Mouse (Mus musculus) MEL (cell line): ENCODE data around the gene Dph1. TPM values are rescaled to one million over a fixed set of nuclear protein-coding genes. Genes with fewer than 3 reads are reported as not detected.
A peak's percentile ranks its signal among the peaks of the same experiment; 100 is the strongest.

Experiments
- DNase-seq: peaks from one replicate; pipeline ENCODE4 v3.0.0; 2011; ENCODE audit warnings: low read depth, low spot score
- H3K27ac ChIP-seq: 2 replicates; pipeline ENCODE4 v1.5.1; 2012; ENCODE audit warnings: low read depth, mild to moderate bottlenecking, control low read depth, low read length, moderate library complexity; ENCODE audit not compliant: control insufficient read depth
- H3K27me3 ChIP-seq, 2 experiments: fragments of 150-350 bp in 1 of 2; sonication (generic) in 1 of 2; 2 replicates each; pipeline ENCODE4 v1.6.1; 2012; ENCODE audit warnings: low read length in 2 of 2, mild to moderate bottlenecking in 2 of 2, improper control_type of control experiment in 1 of 2, moderate library complexity in 1 of 2; ENCODE audit not compliant: insufficient read depth in 2 of 2, control insufficient read depth in 1 of 2
- H3K36me3 ChIP-seq, 2 experiments: 2 replicates each; pipeline ENCODE4 v1.6.1; 2012 to 2014; ENCODE audit warnings: low read length in 2 of 2, improper control_type of control experiment in 1 of 2, inconsistent platforms in 1 of 2, mild to moderate bottlenecking in 1 of 2; ENCODE audit not compliant: insufficient read depth in 2 of 2, control insufficient read depth in 1 of 2
- H3K4me1 ChIP-seq, 2 experiments: fragments of 150-350 bp in 1 of 2; sonication (generic) in 1 of 2; 2 replicates each; pipeline ENCODE4 v1.6.1; 2012; ENCODE audit warnings: low read length in 2 of 2, improper control_type of control experiment in 1 of 2, mild to moderate bottlenecking in 1 of 2; ENCODE audit not compliant: insufficient read depth in 2 of 2, control insufficient read depth in 1 of 2
- H3K4me3 ChIP-seq, 2 experiments: fragments of 150-350 bp in 1 of 2; sonication (generic) in 1 of 2; 2 replicates each; pipeline ENCODE4 v1.5.1; 2012; ENCODE audit warnings: low read depth in 2 of 2, low read length in 2 of 2, mild to moderate bottlenecking in 2 of 2, moderate library complexity in 2 of 2, control low read depth in 1 of 2, improper control_type of control experiment in 1 of 2; ENCODE audit not compliant: control insufficient read depth in 1 of 2, insufficient read depth in 1 of 2
- H3K79me2 ChIP-seq: 2 replicates; pipeline ENCODE4 v1.6.1; 2012; ENCODE audit warnings: mild to moderate bottlenecking, low read length, moderate library complexity; ENCODE audit not compliant: control insufficient read depth, poor library complexity, insufficient read depth
- H3K9ac ChIP-seq: 2 replicates; pipeline ENCODE4 v1.6.1; 2012; ENCODE audit warnings: low read depth, mild to moderate bottlenecking, control low read depth, low read length, moderate library complexity; ENCODE audit not compliant: control insufficient read depth, poor library complexity, severe bottlenecking
- H3K9me3 ChIP-seq: fragments of 150-350 bp; sonication (generic); replicated peaks from 2 replicates; pipeline ENCODE4 v1.6.1; 2012; ENCODE audit warnings: mild to moderate bottlenecking, low read length, improper control_type of control experiment, moderate library complexity; ENCODE audit not compliant: insufficient read depth
- BHLHE40 ChIP-seq: IDR thresholded peaks from 2 replicates; pipeline ENCODE4 v1.6.1; 2012; ENCODE audit warnings: low read depth, mild to moderate bottlenecking, inconsistent platforms, low read length, improper control_type of control experiment, borderline replicate concordance
- CHD2 ChIP-seq: IDR thresholded peaks from 2 replicates; pipeline ENCODE4 v1.6.1; 2011; ENCODE audit warnings: low read length, improper control_type of control experiment
- CTCF ChIP-seq, 3 experiments: IDR thresholded peaks in 2 of 3; conservative IDR thresholded peaks in 1 of 3; 2 replicates each; pipeline ENCODE4 v1.5.1; 2011 to 2012; ENCODE audit warnings: low read length in 3 of 3, low read depth in 2 of 3, mild to moderate bottlenecking in 2 of 3, improper control_type of control experiment in 1 of 3, inconsistent platforms in 1 of 3, mixed read lengths in 1 of 3, moderate library complexity in 1 of 3; ENCODE audit not compliant: control insufficient read depth in 1 of 3, insufficient read depth in 1 of 3, poor library complexity in 1 of 3, severe bottlenecking in 1 of 3
- GABPA ChIP-seq: IDR thresholded peaks from 2 replicates; pipeline ENCODE4 v1.6.1; 2012; ENCODE audit warnings: low read depth, mild to moderate bottlenecking, inconsistent platforms, low read length, improper control_type of control experiment, moderate library complexity
- HCFC1 ChIP-seq: IDR thresholded peaks from 2 replicates; pipeline ENCODE4 v1.6.1; 2012; ENCODE audit warnings: low read depth, mild to moderate bottlenecking, inconsistent platforms, low read length, improper control_type of control experiment, moderate library complexity
- MAX ChIP-seq: IDR thresholded peaks from 2 replicates; pipeline ENCODE4 v1.6.1; 2011; ENCODE audit warnings: low read length, improper control_type of control experiment
- MEF2A ChIP-seq: IDR thresholded peaks from 2 replicates; pipeline ENCODE4 v1.6.1; 2014; ENCODE audit warnings: low read depth, mild to moderate bottlenecking, inconsistent platforms, low read length, improper control_type of control experiment; ENCODE audit not compliant: poor library complexity, insufficient replicate concordance, severe bottlenecking; ENCODE audit errors: extremely low read depth
- MYB ChIP-seq: IDR thresholded peaks from 2 replicates; pipeline ENCODE4 v1.6.1; 2011; ENCODE audit warnings: mild to moderate bottlenecking, low read depth, low read length, improper control_type of control experiment
- POLR2A ChIP-seq, 2 experiments: IDR thresholded peaks; 2 replicates each; pipeline ENCODE4 v1.6.1; 2011 to 2012; ENCODE audit warnings: low read length in 2 of 2, mild to moderate bottlenecking in 2 of 2, control low read depth in 1 of 2, improper control_type of control experiment in 1 of 2, low read depth in 1 of 2, moderate library complexity in 1 of 2; ENCODE audit not compliant: control insufficient read depth in 1 of 2, insufficient read depth in 1 of 2, poor library complexity in 1 of 2
- POLR2AphosphoS5 ChIP-seq: IDR thresholded peaks from 2 replicates; pipeline ENCODE4 v1.6.1; 2012; ENCODE audit warnings: low read depth, borderline replicate concordance, mild to moderate bottlenecking, inconsistent platforms, low read length, moderate library complexity, mixed read lengths
- RAD21 ChIP-seq: IDR thresholded peaks from 2 replicates; pipeline ENCODE4 v1.6.1; 2011; ENCODE audit warnings: mild to moderate bottlenecking, low read depth, low read length, improper control_type of control experiment
- RCOR1 ChIP-seq: IDR thresholded peaks from 2 replicates; pipeline ENCODE4 v1.6.1; 2012; ENCODE audit warnings: low read depth, mild to moderate bottlenecking, inconsistent platforms, low read length, improper control_type of control experiment
- SMC3 ChIP-seq: IDR thresholded peaks from 2 replicates; pipeline ENCODE4 v1.6.1; 2011; ENCODE audit warnings: low read depth, low read length, improper control_type of control experiment
- TAL1 ChIP-seq: IDR thresholded peaks from 2 replicates; pipeline ENCODE4 v1.6.1; 2012; ENCODE audit warnings: mild to moderate bottlenecking, inconsistent platforms, low read length, moderate library complexity, mixed read lengths
- UBTF ChIP-seq: IDR thresholded peaks from 2 replicates; pipeline ENCODE4 v1.6.1; 2012; ENCODE audit warnings: low read depth, mild to moderate bottlenecking, inconsistent platforms, low read length, improper control_type of control experiment, moderate library complexity, borderline replicate concordance; ENCODE audit not compliant: insufficient read depth
- USF2 ChIP-seq, 2 experiments: IDR thresholded peaks; 2 replicates each; pipeline ENCODE4 v1.6.1; 2011 to 2012; ENCODE audit warnings: improper control_type of control experiment in 2 of 2, low read length in 2 of 2, borderline replicate concordance in 1 of 2, inconsistent platforms in 1 of 2, low read depth in 1 of 2, mild to moderate bottlenecking in 1 of 2; ENCODE audit not compliant: insufficient read depth in 1 of 2
- polyA plus RNA-seq, 2 experiments: library from polyadenylated mRNA; stranded (reverse) in 1 of 2; unstranded in 1 of 2; fragments of >175 nt in 1 of 2; fragments of >200 nt in 1 of 2; gene quantifications; 2 replicates each; pipeline versions ENCODE4 v1.2.1 to v1.2.4; 2012; ENCODE audit warnings: low replicate concordance in 2 of 2, low read depth in 1 of 2; ENCODE audit not compliant: insufficient read length in 2 of 2, insufficient read depth in 1 of 2, missing spikeins in 1 of 2
- total RNA-seq: library from RNA; depleted of rRNA; stranded (reverse); fragments of 300-350 nt; gene quantifications from 2 replicates; pipeline ENCODE4 v1.2.3, GENCODE M21; 2012

The Dph1 gene
- total and polyA plus RNA-seq, 3 experiments: 58.4 to 59.5 TPM; not detected in 1

- H3K9me3 ChIP-seq: no peaks in the 10 kb centered on the region
- peak; percentile 70 for DNase-seq
- no peak overlapping the region for H3K9ac ChIP-seq
- no peak overlapping the region for H3K27ac ChIP-seq
- no peaks in the 10 kb centered on the region for H3K27me3 ChIP-seq
- peaks cover 0 to 6% of the 10 kb centered on the region in 2 experiments; a peak in 2 of 4 replicates for H3K4me1 ChIP-seq
- no peak for TF ChIP-seq USF2 (IDR thresholded peaks at IDR 0.05; ENCODE audit: borderline replicate concordance in 1 of 2, insufficient read depth in 1 of 2, low read depth in 1 of 2, low read length in 2 of 2)
- peak; percentile 82 for TF ChIP-seq SMC3
- no peak for TF ChIP-seq POLR2AphosphoS5
- TF ChIP-seq CHD2: no peak
- peak; percentile 48 for TF ChIP-seq RAD21
- TF ChIP-seq POLR2A (IDR thresholded peaks at IDR 0.05; ENCODE audit: control insufficient read depth in 1 of 2, insufficient read depth in 1 of 2, low read depth in 1 of 2, low read length in 2 of 2, poor library complexity in 1 of 2): no peak
- TF ChIP-seq MAX: no peak
- TF ChIP-seq TAL1: no peak
- no peak for TF ChIP-seq UBTF
- no peak for TF ChIP-seq MYB
- TF ChIP-seq CTCF (IDR thresholded peaks at IDR 0.05 in 2 of 3, conservative IDR thresholded peaks at IDR 0.05 in 1 of 3; ENCODE audit: control insufficient read depth in 1 of 3, insufficient read depth in 1 of 3, low read depth in 2 of 3, low read length in 3 of 3, poor library complexity in 1 of 3, severe bottlenecking in 1 of 3): peak; percentile 60 to 83 (median 74)
- H3K36me3 ChIP-seq: peaks cover 0 to 10% of the 10 kb centered on the region in 2 experiments; a peak in 2 of 4 replicates
- no peaks in the 10 kb centered on the region for H3K79me2 ChIP-seq
- H3K4me3 ChIP-seq: no peak overlapping the region
Observed at GRCm38 (mm10) chr11:75159564-75159963, 31.5 kb downstream of the Dph1 start.

- Histone ChIP-seq H3K4me3 (no peak overlapping the region), H3K79me2 (no peaks in the 10 kb centered on the region), H3K36me3 (peaks cover 0 to 10% of the 10 kb centered on the region in 2 experiments; a peak in 2 of 4 replicates), H3K27me3 (no peaks in the 10 kb centered on the region), H3K9ac (no peak overlapping the region), H3K9me3 (no peaks in the 10 kb centered on the region), H3K27ac (no peak overlapping the region), H3K4me1 (peaks cover 5 to 12% of the 10 kb centered on the region in 2 experiments; a peak in 3 of 4 replicates)
- no peak for DNase-seq
- no peak for TF ChIP-seq RCOR1
- TF ChIP-seq GABPA: no peak
Observed at GRCm38 (mm10) chr11:75158432-75158831, 32.6 kb downstream of the Dph1 start.

- H3K9ac ChIP-seq: no peak overlapping the region
- no peak overlapping the region for H3K4me3 ChIP-seq
- H3K27ac ChIP-seq: no peak overlapping the region
- H3K27me3 ChIP-seq: no peaks in the 10 kb centered on the region
- no peak for TF ChIP-seq HCFC1
- TF ChIP-seq MEF2A: no peak
- no peak for TF ChIP-seq BHLHE40
- TF ChIP-seq, all 39 proteins: peak for 0
- peaks cover 8 to 18% of the 10 kb centered on the region in 2 experiments for H3K4me1 ChIP-seq
- no peaks in the 10 kb centered on the region for H3K9me3 ChIP-seq
- no peak for DNase-seq
- H3K36me3 ChIP-seq: peaks cover 0 to 16% of the 10 kb centered on the region in 2 experiments; a peak in 2 of 4 replicates
- no peaks in the 10 kb centered on the region for H3K79me2 ChIP-seq
Observed at GRCm38 (mm10) chr11:75157901-75158300, 33.1 kb downstream of the Dph1 start.
